Mouse (Mus musculus) thymus, postnatal 14 days (tissue): ENCODE results near the gene Tor1a.
"Not testable (repeated sequence)": the region's sequence is repeated elsewhere in the genome, so short reads cannot be mapped to it uniquely, and the experiment has no call there.

ENCODE experiments used
- DNase-seq: peaks from one replicate; pipeline ENCODE4 v3.0.0; 2021

The Tor1a gene

GRCm38 (mm10) chr2:30952824-30953490 is 14.8 kb downstream of the Tor1a start, which contains the start of gene Tor1b:
Tor1b (plus strand) TSS chr2:30952959.
- DNase-seq: peak; percentile 89

GRCm38 (mm10) chr2:30952457-30952823 is 15.3 kb downstream of the Tor1a start:
- no peak for DNase-seq

- DNase-seq: peak; percentile 77
Measured at GRCm38 (mm10) chr2:30942603-30943011, 25.1 kb downstream of the Tor1a start.

- not testable (repeated sequence) for DNase-seq
Measured at GRCm38 (mm10) chr2:30942116-30942515, 25.6 kb downstream of the Tor1a start.

- no peak for DNase-seq
Measured at GRCm38 (mm10) chr2:30941586-30941985, 26.1 kb downstream of the Tor1a start.

- no peak for DNase-seq
Measured at GRCm38 (mm10) chr2:30938574-30938991, 29.1 kb downstream of the Tor1a start.

- DNase-seq: no peak
Measured at GRCm38 (mm10) chr2:30937731-30938130, 30.0 kb downstream of the Tor1a start.

- no peak for DNase-seq
Measured at GRCm38 (mm10) chr2:30936808-30937207, 30.9 kb downstream of the Tor1a start.

- DNase-seq: peak; percentile 73
Measured at GRCm38 (mm10) chr2:30933917-30934450, 33.7 kb downstream of the Tor1a start.

- no peak for DNase-seq
Measured at GRCm38 (mm10) chr2:30933032-30933431, 34.7 kb downstream of the Tor1a start.

- DNase-seq: no peak
Measured at GRCm38 (mm10) chr2:30931922-30932321, 35.8 kb downstream of the Tor1a start.

GRCm38 (mm10) chr2:30930846-30931245 is 36.9 kb downstream of the Tor1a start:
- DNase-seq: not testable (repeated sequence)

GRCm38 (mm10) chr2:30929483-30930045 is 38.2 kb downstream of the Tor1a start, which contains the start of gene Ptges:
Ptges (minus strand) TSS chr2:30929863.
- DNase-seq: peak; percentile 62

GRCm38 (mm10) chr2:30928893-30929482 is 38.7 kb downstream of the Tor1a start:
- no peak for DNase-seq

- peak; percentile 80 for DNase-seq
Measured at GRCm38 (mm10) chr2:30927844-30928628, 39.7 kb downstream of the Tor1a start.

- DNase-seq: peak; percentile 16
Measured at GRCm38 (mm10) chr2:30927151-30927781, 40.5 kb downstream of the Tor1a start.

GRCm38 (mm10) chr2:30926381-30926780 is 41.4 kb downstream of the Tor1a start:
- no peak for DNase-seq

GRCm38 (mm10) chr2:30925181-30925580 is 42.6 kb downstream of the Tor1a start:
- no peak for DNase-seq

GRCm38 (mm10) chr2:30923099-30923498 is 44.6 kb downstream of the Tor1a start:
- no peak for DNase-seq

GRCm38 (mm10) chr2:30920216-30920615 is 47.5 kb downstream of the Tor1a start:
- no peak for DNase-seq

- no peak for DNase-seq
Measured at GRCm38 (mm10) chr2:30918780-30919329, 48.9 kb downstream of the Tor1a start.

- no peak for DNase-seq
Measured at GRCm38 (mm10) chr2:30918126-30918525, 49.6 kb downstream of the Tor1a start.
